Mouse (Mus musculus) E14TG2a.4 (cell line): ENCODE results near the gene Usp15.

Experiments
- CTCF ChIP-seq: conservative IDR thresholded peaks from 2 replicates; pipeline ENCODE4 v1.5.1; 2014; ENCODE audit warnings: low read length
- NANOG ChIP-seq: IDR thresholded peaks from 2 replicates; pipeline ENCODE4 v1.6.1; 2014; ENCODE audit warnings: borderline replicate concordance, low read length, mixed read lengths

DNA sequence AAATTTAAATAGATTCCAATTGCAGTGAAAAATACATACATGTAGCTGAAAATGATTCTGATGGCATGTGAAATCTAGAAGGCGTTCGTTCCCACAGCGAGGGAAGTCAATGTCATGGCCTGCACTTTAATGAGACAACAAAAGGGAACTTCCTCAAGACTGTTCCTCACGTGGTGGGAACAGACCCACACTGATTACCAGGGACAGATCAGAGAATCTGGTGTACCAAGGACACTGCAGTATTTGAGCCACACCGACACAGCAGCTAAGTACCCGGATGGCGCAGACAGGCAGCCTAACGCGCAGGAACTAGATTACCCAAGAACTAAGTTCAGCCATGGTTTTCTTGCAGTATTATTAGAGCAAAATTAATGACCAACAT, 84.0 kb downstream of the Usp15 start:
- TF ChIP-seq CTCF (no peak), NANOG (no peak)
